Mouse (Mus musculus) ES-Bruce4 (cell line): ENCODE measurements around the gene Cacna2d3.

Experiments
- CTCF ChIP-seq: IDR thresholded peaks from one replicate; pipeline ENCODE4 v1.8.1; 2011; ENCODE audit warnings: low read depth, low read length
- EP300 ChIP-seq: IDR thresholded peaks from 2 replicates; pipeline ENCODE4 v1.6.1; 2011; ENCODE audit warnings: low read depth, low read length; ENCODE audit not compliant: insufficient read depth

DNA sequence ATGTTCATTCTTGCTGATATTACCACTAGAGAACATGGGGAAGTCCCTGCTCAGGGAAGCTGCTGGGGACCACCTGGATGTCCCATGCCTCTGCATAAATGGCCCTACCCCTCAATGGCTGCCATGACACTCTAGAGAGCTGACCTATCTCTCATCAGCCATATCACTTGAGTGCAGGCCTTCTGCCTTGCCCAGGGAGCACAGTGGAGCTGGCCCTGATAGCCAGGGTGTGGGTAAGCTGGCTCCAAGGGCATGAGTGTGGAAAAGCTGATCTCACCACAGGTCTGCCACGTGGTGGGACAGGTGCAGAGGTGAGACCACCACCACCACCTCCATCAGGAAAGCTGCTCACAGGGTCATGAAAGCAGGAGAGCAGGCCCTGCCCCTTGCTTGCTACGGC is 17.1 kb upstream of the Cacna2d3 start:
- no peak for TF ChIP-seq CTCF
- no peak for TF ChIP-seq EP300
